Mouse (Mus musculus) lung, adult 10 weeks (tissue): ENCODE results near the gene Ksr1. TPM values are rescaled to one million over a fixed set of nuclear protein-coding genes. Genes with fewer than 3 reads are reported as not detected.

Experiments
- polyA plus RNA-seq: library from polyadenylated mRNA; stranded (reverse); fragments of 350-450 nt; fragmentation: Illumina TruSeq; extraction: RNeasy Lipid Tissue Mini Kit (QIAGEN cat#74804); gene quantifications from one replicate; pipeline ENCODE4 v1.2.3, GENCODE M21; 2014; ENCODE audit warnings: low read depth, low replicate concordance; ENCODE audit not compliant: insufficient read depth

The Ksr1 gene
- 4.4 TPM for polyA plus RNA-seq

GRCm38 (mm10) chr11:79146331-79146767, at the start of gene Ksr1:
Gene Ksr1 (minus strand): TSS chr11:79146407.

GRCm38 (mm10) chr11:78984483-78985177, 161.6 kb downstream of the Ksr1 start, which contains the start of gene Lgals9:
Gene Lgals9 (minus strand): TSS chr11:78984946.

Other genes starting within 250 kb of the Ksr1 start
- gene Nos2, start 225.6 kb downstream of the Ksr1 start, polyA plus RNA-seq = 1.3 TPM
- gene Lgals9, start 161.5 kb downstream of the Ksr1 start, polyA plus RNA-seq = 119 TPM
- 47.6 TPM for gene Wsb1, start 108.3 kb upstream of the Ksr1 start, polyA plus RNA-seq
- not detected for gene Gm9964, start 150.5 kb upstream of the Ksr1 start, polyA plus RNA-seq
- 4.5 TPM for gene Nf1, start 193.3 kb upstream of the Ksr1 start, polyA plus RNA-seq